Mouse (Mus musculus) ES-Bruce4 (cell line): ENCODE results near the gene Rest. TPM values are rescaled to one million over a fixed set of nuclear protein-coding genes. Genes with fewer than 3 reads are reported as not detected.

Experiments used
- H3K27ac ChIP-seq: 2 replicates; pipeline ENCODE4 v1.5.1; 2012; ENCODE audit warnings: low read length, inconsistent platforms; ENCODE audit not compliant: insufficient read depth
- H3K27me3 ChIP-seq: 2 replicates; pipeline ENCODE4 v1.6.1; 2012; ENCODE audit warnings: mild to moderate bottlenecking, low read length, inconsistent platforms; ENCODE audit not compliant: control insufficient read depth, poor library complexity, insufficient read depth, severe bottlenecking
- H3K36me3 ChIP-seq: 2 replicates; pipeline ENCODE4 v1.6.1; 2012; ENCODE audit warnings: inconsistent platforms, mild to moderate bottlenecking, low read length, moderate library complexity; ENCODE audit not compliant: control insufficient read depth, poor library complexity, insufficient read depth, severe bottlenecking
- H3K4me1 ChIP-seq: one replicate; pipeline ENCODE4 v1.8.1; 2011; ENCODE audit warnings: low read length; ENCODE audit not compliant: control insufficient read depth, insufficient read depth
- H3K4me3 ChIP-seq: 2 replicates; pipeline ENCODE4 v1.5.1; 2011; ENCODE audit warnings: low read depth, mild to moderate bottlenecking, low read length
- H3K9ac ChIP-seq: 2 replicates; pipeline ENCODE4 v1.6.1; 2012; ENCODE audit warnings: low read depth, mild to moderate bottlenecking, inconsistent platforms; ENCODE audit not compliant: poor library complexity, severe bottlenecking
- H3K9me3 ChIP-seq: replicated peaks from 2 replicates; pipeline ENCODE4 v1.6.1; 2012; ENCODE audit warnings: mild to moderate bottlenecking, low read length, inconsistent platforms; ENCODE audit not compliant: control insufficient read depth, poor library complexity, insufficient read depth, severe bottlenecking
- CTCF ChIP-seq: IDR thresholded peaks from one replicate; pipeline ENCODE4 v1.8.1; 2011; ENCODE audit warnings: low read depth, low read length
- EP300 ChIP-seq: IDR thresholded peaks from 2 replicates; pipeline ENCODE4 v1.6.1; 2011; ENCODE audit warnings: low read depth, low read length; ENCODE audit not compliant: insufficient read depth
- POLR2A ChIP-seq: IDR thresholded peaks from one replicate; pipeline ENCODE4 v1.8.1; 2011; ENCODE audit warnings: low read length; ENCODE audit not compliant: insufficient read depth
- polyA plus RNA-seq: library from polyadenylated mRNA; stranded (reverse); fragments of >200 nt; gene quantifications from 2 replicates; pipeline ENCODE4 v1.2.4, GENCODE M21; 2011; ENCODE audit warnings: low read depth; ENCODE audit not compliant: missing spikeins, insufficient read depth, insufficient read length

Rest gene
- polyA plus RNA-seq, 1 experiment = 115 TPM

DNA sequence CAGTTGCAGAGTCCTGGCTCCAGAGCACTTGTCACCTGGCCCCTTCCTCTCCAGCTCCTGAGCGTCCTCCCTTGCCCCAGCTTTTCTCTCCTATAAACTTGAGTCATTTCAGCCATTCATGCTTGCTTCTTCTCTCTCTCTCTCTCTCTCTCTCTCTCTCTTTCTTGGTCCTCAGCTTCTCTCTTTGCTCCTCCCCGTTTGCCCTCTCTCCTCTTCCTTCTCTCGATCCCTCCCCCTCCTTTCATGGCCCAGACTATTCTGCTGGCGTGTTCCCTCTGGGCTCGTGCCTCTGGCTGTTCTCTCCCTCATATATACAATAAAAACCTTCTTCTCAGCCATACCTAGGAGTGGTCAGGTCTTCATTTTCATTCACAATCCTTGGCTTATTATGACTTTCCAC, 13.6 kb upstream of the Rest start:
- no peak overlapping the region for H3K4me3 ChIP-seq
- H3K9ac ChIP-seq = no peak overlapping the region
- no peaks in the 10 kb centered on the region for H3K9me3 ChIP-seq
- no peaks in the 10 kb centered on the region for H3K36me3 ChIP-seq
- H3K4me1 ChIP-seq = peaks cover 8% of the 10 kb centered on the region
- no peak overlapping the region for H3K27ac ChIP-seq
- H3K27me3 ChIP-seq = no peaks in the 10 kb centered on the region
- TF ChIP-seq CTCF (no peak), EP300 (no peak), POLR2A (no peak)

DNA sequence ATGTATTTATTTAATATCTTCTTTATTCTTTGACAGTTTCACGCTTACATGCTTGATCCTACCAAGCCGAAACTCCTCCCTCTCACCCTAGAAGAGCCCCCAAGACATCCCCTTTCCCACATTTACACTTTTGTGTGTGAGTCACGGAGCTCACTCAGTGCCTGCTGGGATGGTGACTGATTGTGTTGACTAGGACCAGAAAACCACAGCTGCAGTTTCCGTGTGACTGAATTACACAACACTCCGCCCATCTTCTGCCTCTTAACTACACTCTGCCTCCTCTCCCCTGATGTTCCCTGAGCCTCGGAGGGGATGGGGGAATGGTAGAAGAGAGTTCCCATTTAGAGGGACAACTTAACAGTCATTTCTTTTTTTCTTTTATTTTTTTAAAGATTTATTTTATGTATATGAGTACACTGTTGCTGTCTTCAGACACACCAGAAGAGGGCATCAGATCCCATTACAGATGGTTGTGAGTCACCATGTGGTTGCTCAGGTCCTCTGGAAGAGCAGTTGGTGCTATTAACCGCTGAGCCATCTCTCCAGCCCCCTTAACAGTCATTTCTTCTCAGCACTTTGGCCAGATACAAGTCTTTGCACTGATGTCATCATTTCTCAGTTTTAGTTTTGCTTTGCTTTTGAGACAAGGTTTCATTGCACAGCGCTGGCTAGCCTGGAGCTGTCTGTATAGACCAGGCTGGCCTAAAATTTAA, 13.0 kb upstream of the Rest start:
- Histone ChIP-seq H3K27me3 (no peaks in the 10 kb centered on the region), H3K36me3 (no peaks in the 10 kb centered on the region), H3K27ac (peak overlapping the region; percentile 83; the same call in 1 of the 2 replicates), H3K4me1 (peaks cover 12% of the 10 kb centered on the region), H3K9me3 (no peaks in the 10 kb centered on the region), H3K9ac (no peak overlapping the region), H3K4me3 (no peak overlapping the region)
- TF ChIP-seq POLR2A = no peak
- TF ChIP-seq EP300 = no peak

GRCm38 (mm10) chr5:77253154-77253553, 12.1 kb upstream of the Rest start:
- TF ChIP-seq EP300 (no peak), POLR2A (no peak), CTCF (no peak)
- Histone ChIP-seq H3K4me3 (no peak overlapping the region), H3K4me1 (peaks cover 17% of the 10 kb centered on the region), H3K9me3 (no peaks in the 10 kb centered on the region), H3K36me3 (no peaks in the 10 kb centered on the region), H3K9ac (no peak overlapping the region), H3K27ac (peak overlapping the region; percentile 96), H3K27me3 (no peaks in the 10 kb centered on the region)

DNA sequence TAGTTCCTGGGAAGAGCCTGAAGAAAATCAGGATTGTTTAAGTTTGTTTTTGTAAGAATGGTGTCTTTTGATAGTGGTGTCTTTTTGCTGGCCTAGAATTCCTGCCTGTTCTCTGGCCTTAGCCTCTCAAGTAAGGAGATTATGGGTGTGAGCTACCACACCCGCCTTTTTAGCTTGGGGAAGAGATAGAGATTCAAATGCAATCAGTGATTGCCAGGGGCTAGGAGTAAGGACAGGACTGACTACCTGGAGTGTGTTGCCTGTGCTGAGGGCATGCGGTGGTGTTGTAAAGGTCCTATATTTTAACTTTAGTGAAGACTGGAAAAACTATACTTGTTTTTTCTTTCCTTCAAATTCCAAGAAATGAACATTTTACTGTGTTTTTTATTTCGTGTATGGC, 10.9 kb upstream of the Rest start:
- Histone ChIP-seq H3K36me3 (no peaks in the 10 kb centered on the region), H3K27ac (peak overlapping the region; percentile 96), H3K27me3 (no peaks in the 10 kb centered on the region), H3K4me3 (no peak overlapping the region), H3K9ac (no peak overlapping the region), H3K4me1 (peaks cover 19% of the 10 kb centered on the region), H3K9me3 (no peaks in the 10 kb centered on the region)
- 0 out of 2 replicates have a peak, but pooled peaks have one; percentile 68 for TF ChIP-seq EP300
- TF ChIP-seq POLR2A = no peak
- TF ChIP-seq CTCF = no peak

DNA sequence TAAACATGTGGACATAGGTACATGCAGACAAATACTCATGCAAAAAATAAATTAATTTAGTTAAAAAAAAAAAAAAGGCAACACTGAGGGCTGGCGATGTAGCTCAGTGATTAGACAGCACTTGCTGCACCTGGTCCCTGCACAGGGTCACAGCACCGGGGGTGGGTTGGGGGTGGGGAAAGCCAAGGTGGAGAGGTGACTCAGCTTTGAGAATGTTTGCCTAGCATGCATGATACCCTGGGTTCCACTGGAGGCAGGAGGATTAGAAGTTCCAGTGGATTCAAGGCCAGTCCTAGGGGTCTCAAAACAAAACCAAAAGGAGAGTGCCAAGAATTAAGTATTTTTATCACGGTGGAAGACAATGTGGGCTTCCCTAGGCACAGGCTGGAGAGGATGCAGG, 7.7 kb upstream of the Rest start:
- TF ChIP-seq EP300 (0 out of 2 replicates have a peak, but pooled peaks have one; percentile 29), CTCF (no peak), POLR2A (no peak)
- peak overlapping the region; percentile 56 for H3K9ac ChIP-seq
- H3K36me3 ChIP-seq = no peaks in the 10 kb centered on the region
- peaks cover 16% of the 10 kb centered on the region for H3K4me1 ChIP-seq
- no peak overlapping the region for H3K4me3 ChIP-seq
- peak overlapping the region; percentile 86 for H3K27ac ChIP-seq
- H3K27me3 ChIP-seq = no peaks in the 10 kb centered on the region
- H3K9me3 ChIP-seq = no peaks in the 10 kb centered on the region

- H3K27me3 ChIP-seq = no peaks in the 10 kb centered on the region
- peaks cover 15% of the 10 kb centered on the region for H3K4me1 ChIP-seq
- peak overlapping the region; percentile 81 for H3K27ac ChIP-seq
- peak; percentile 61; the same call in 1 of the 2 replicates for TF ChIP-seq EP300
- TF ChIP-seq CTCF = no peak
- no peaks in the 10 kb centered on the region for H3K36me3 ChIP-seq
- H3K4me3 ChIP-seq = no peak overlapping the region
- H3K9ac ChIP-seq = peak overlapping the region; percentile 44
- no peaks in the 10 kb centered on the region for H3K9me3 ChIP-seq
Observed at GRCm38 (mm10) chr5:77259315-77259714, 6.0 kb upstream of the Rest start.
